Mouse (Mus musculus): ENCODE measurements at regions not wholly inside any gene's neighbourhood (a gene's known extent, or its start where the extent isn't known, plus 50 kb on each side); places are given as distances from the start of the nearest gene placed in this dataset.

GRCm38 (mm10) chr4:23490224-23490623 is 1002.1 kb upstream of the Pou3f2 start:
- DNase-seq (ENCODE audit: low spot score in 2 of 2): no peak

GRCm38 (mm10) chr4:23491255-23491654 is 1003.1 kb upstream of the Pou3f2 start:
- no peak for DNase-seq (ENCODE audit: low spot score in 2 of 2)

GRCm38 (mm10) chr4:23498710-23499109 is 997.5 kb upstream of the Mms22l start:
- peak in 1 of 2 experiments; percentile 14 for DNase-seq (ENCODE audit: low spot score in 2 of 2)

GRCm38 (mm10) chr4:23504770-23505420 is 991.4 kb upstream of the Mms22l start:
- DNase-seq (ENCODE audit: low spot score in 2 of 2): no peak

GRCm38 (mm10) chr4:23510873-23511272 is 985.4 kb upstream of the Mms22l start:
- no peak for DNase-seq (ENCODE audit: low spot score in 2 of 2)

- peak in 1 of 2 experiments; percentile 13 for DNase-seq (ENCODE audit: low spot score in 2 of 2)
Measured at GRCm38 (mm10) chr4:23512014-23512413, 984.2 kb upstream of the Mms22l start.

GRCm38 (mm10) chr4:23513939-23514338 is 982.3 kb upstream of the Mms22l start:
- no peak for DNase-seq (ENCODE audit: low spot score in 2 of 2)
